Mouse (Mus musculus): Measurements from ENCODE around the gene Sdr39u1.

Sdr39u1 gene

DNA sequence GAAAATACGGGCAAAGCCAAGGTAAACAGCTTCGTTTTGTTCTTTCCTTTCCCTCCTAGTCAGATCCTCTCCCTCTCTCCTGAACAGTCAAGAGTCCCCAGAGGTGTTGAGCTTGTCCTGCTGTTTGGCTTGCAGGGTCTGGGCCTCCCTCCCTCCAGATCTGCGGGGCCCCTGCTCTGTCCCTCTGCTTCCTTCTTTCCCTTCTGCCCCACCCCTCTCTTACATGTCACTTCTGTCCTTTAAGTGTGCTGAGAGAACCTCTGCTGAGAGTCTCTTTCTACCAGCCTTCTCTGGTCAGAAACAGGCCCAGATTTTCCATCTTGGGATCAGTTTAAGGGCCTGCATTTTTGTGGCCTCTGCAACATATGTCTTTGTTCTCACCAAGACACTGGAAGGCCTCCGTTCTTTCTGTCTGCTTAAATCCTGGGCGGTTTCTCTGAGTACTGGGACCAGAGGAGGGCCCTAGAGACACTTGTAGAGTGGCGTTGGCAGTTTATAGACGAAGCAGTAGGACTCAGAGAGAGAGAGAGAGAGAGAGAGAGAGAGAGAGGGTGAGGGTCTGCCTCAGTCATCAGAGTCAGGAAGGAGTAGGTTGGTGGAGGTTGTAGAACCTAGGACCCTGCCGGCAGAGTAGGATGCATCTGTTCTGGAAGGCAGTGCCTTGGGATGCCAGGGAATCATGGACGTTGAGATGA, 45.5 kb downstream of the Sdr39u1 start:
- DNase-seq (ENCODE audit: low spot score in 2 of 2), result no peak

GRCm38 (mm10) chr14:55853621-55854285, 46.3 kb downstream of the Sdr39u1 start, which contains the start of gene Nynrin:
Nynrin (plus strand) TSS chr14:55854010.
- DNase-seq (ENCODE audit: low spot score in 2 of 2), result no peak

- DNase-seq (ENCODE audit: low spot score in 2 of 2), result no peak
These were observed 47.2 kb downstream of the Sdr39u1 start for GRCm38 (mm10) chr14:55852646-55853551.

DNA sequence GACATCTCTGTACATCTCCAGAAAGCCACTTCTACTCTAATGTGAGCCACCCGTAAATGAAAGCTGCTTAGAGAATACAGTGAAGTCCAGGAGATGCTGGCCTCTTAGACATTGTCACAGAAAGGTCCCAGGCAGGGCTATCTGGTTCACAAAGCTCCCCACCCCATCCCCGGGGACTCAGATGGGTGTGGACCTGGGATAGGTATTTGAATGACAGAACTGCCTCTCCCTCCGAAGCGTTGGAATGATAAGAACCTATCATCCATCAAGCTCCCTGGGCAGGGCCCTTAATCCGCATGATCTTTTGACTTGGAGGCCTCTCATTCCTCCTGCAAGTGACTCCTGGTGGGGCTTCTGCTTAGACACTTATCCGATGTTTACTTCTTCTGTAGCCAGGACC, 49.2 kb downstream of the Sdr39u1 start:
- DNase-seq (ENCODE audit: low spot score in 2 of 2), result no peak

All from left cerebral cortex, adult 9 months (tissue).